Mouse (Mus musculus) adipose tissue, adult 10 weeks (tissue): ENCODE results near the gene Trim38. TPM values are rescaled to one million over a fixed set of nuclear protein-coding genes. Genes with fewer than 3 reads are reported as not detected.

Source experiments
- polyA plus RNA-seq: library from polyadenylated mRNA; stranded (reverse); fragments of 350-450 nt; fragmentation: Illumina TruSeq; extraction: RNeasy Lipid Tissue Mini Kit (QIAGEN cat#74804); gene quantifications from one replicate; pipeline ENCODE4 v1.2.3, GENCODE M21; 2014; ENCODE audit warnings: low read depth, low replicate concordance

The Trim38 gene
- polyA plus RNA-seq, result 0.15 TPM

GRCm38 (mm10) chr13:23769613-23770012 lies at the start of gene Trim38:
TSS of gene Trim38 (plus strand) at chr13:23769913.

DNA sequence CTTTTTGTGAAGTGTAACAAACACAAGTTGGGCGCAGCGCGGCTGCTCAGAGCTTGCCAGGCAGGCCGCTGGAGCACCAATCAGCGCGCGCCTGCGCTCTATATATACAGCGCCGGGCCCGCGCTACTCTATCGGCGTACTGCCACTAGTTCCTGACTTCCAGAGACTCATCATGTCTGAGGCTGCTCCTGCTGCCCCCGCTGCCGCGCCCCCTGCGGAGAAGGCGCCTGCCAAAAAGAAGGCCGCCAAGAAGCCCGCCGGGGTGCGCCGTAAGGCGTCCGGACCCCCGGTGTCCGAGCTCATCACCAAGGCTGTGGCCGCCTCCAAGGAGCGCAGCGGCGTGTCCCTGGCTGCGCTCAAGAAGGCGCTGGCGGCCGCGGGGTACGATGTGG lies 31.0 kb upstream of the Trim38 start, which contains the start of gene Hist1h1c:
Hist1h1c (plus strand) TSS at position 132 of the 392 bp plus-strand sequence.

DNA sequence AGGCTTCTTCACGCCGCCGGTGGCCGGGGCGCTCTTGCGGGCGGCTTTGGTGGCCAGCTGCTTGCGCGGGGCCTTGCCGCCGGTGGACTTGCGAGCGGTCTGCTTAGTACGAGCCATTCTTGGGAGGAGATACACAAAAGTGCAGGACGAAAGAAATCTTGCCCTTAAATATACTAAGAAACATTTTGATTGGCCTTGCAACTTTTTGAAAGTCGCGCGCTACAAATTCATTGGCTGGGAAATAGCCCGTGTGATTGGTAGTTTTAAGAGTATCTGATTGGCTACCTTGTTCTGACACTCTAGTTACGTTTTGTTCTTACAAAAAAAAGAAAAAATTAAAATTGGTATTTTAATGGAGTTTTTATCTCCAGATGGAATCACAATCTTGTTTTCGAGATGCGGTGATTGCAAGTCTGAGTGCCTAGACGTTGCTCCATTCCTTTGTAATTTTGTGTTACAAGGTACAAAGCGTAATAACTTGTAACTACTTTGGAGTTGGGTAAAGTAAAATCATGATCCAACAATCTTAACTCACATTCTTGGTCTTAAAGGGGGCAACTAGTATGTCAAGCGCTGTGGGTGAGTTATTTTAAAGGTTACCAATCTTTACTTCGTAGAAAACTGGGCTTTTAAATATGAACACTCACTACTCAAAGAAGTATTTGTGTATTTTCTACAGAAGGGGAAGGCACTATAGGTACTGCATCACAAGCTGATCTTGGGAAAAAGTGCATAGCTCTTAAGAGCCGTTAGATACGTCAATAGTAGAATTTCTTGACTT lies 24.1 kb upstream of the Trim38 start, which contains the start of gene Hist1h3c:
Hist1h3c (minus strand) TSS at position 222 of the 781 bp plus-strand sequence.

DNA sequence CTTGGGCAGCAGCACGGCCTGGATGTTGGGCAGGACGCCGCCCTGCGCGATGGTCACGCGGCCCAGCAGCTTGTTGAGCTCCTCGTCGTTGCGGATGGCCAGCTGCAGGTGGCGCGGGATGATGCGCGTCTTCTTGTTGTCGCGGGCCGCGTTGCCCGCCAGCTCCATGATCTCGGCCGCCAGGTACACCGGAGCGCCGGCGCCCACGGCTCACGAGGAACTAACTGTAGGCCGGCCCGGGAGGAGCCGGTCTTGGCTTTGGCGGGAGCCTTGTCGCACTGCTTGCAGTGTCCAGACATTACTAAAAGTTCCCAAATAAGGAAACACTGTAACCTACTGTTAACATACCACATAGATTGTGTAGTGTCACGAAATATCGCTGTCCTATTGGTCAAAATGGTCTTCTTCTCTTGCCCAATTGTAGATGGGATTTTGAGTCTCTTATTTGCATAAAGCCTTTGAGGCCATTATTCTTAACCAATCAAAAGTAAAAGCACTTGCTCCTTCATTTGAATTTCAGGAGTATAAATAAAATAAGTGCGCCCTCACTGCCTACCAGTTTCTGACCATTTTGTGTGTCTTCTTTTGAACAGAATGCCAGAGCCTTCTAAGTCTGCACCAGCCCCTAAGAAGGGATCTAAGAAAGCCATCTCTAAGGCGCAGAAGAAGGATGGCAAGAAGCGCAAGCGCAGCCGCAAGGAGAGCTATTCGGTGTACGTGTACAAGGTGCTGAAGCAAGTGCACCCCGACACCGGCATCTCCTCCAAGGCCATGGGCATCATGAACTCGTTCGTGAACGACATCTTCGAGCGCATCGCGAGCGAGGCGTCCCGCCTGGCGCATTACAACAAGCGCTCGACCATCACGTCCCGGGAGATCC lies 23.3 kb upstream of the Trim38 start, which contains the start of gene Hist1h2bb:
Hist1h2bb (plus strand) TSS at position 534 of the 880 bp plus-strand sequence.

GRCm38 (mm10) chr13:23750839-23751477 lies 18.8 kb upstream of the Trim38 start, which contains the start of gene Hist1h2ab:
TSS of gene Hist1h2ab (plus strand) at chr13:23751126.

DNA sequence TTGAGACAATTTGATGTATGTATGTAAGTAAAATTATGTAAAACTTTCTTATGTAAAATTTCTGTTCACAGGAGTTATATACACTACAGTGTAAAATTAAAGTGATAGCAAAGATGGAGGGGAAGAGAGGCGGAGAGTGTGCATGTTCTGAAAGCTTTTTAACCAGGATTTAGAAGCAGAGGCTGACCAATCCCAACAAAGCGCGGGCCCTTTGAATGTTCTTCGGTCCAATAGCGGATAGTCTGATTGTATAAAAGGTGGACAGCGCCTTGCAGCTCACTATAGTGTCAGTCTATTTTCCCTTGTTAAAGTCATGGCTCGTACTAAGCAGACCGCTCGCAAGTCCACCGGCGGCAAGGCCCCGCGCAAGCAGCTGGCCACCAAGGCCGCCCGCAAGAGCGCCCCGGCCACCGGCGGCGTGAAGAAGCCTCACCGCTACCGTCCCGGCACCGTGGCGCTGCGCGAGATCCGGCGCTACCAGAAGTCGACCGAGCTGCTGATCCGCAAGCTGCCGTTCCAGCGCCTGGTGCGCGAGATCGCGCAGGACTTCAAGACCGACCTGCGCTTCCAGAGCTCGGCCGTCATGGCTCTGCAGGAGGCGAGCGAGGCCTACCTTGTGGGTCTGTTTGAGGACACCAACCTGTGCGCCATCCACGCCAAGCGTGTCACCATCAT lies 17.5 kb upstream of the Trim38 start, which contains the start of gene Hist1h3b:
Hist1h3b (plus strand) TSS at position 201 of the 675 bp plus-strand sequence.

GRCm38 (mm10) chr13:23756790-23757189 lies 12.9 kb upstream of the Trim38 start, which contains the start of gene Hist1h4b:
TSS of gene Hist1h4b (plus strand) at chr13:23757013.

GRCm38 (mm10) chr13:23760972-23761864 lies 8.5 kb upstream of the Trim38 start, which contains the start of gene Hist1h4a:
TSS of gene Hist1h4a (minus strand) at chr13:23761230.

GRCm38 (mm10) chr13:23761871-23762821 lies 7.6 kb upstream of the Trim38 start, which contains the start of gene Hist1h3a:
TSS of gene Hist1h3a (minus strand) at chr13:23762386.

GRCm38 (mm10) chr13:23763586-23764323 lies 6.0 kb upstream of the Trim38 start, which contains the start of gene Hist1h1a:
TSS of gene Hist1h1a (plus strand) at chr13:23763666.

DNA sequence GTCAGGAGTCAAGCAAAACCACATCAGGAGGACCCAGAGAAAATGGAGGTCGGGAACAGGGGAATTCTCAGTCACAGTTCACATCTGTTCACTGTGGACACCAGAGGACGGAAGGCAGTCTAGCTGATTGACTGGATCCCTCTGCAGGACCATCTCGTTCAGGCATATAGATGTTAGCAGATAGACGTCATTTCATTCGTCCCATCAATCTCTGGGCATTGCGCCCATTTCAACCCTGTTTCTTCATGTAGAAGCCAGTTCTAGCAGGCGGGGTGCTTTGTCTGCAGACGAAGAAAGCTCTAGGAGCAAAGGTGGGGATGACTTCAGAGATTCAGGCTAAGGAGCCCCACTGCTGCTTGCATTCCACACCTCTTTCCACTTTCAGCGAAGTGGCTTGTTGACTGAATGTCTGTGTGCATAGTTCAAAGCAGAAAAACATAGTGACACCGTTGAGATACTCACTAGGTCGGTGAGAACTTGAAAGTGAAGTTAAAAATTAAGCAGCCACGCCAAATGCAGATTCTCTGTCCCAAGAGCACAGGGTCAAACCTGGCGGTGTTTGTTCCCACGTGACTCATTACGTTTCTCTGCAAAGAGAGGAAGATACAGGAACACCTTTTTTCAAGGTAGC lies 36.8 kb downstream of the Trim38 start, which contains the start of gene Slc17a2:
Slc17a2 (plus strand) TSS at position 572 of the 631 bp plus-strand sequence.

DNA sequence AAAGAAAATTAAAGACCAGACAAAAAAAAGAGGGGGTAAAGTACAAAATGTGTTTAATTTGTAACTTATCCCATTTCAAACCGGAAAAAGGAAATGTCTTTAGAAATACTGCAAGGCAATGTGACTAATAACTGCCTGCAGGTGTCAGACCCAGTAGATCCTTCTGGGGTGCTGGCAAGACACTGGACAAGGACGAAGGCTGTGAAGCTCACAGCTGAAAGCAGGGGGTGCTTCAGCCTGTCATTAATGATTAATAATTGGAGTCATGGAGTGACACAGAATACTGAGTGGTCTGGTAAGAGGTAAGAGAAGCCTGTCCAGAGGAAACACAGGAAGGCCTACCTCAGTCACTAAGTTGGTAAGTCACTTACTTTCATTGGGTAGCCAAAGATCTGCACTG lies 69.6 kb downstream of the Trim38 start, which contains the start of gene Slc17a3:
Slc17a3 (plus strand) TSS at position 127 of the 400 bp plus-strand sequence.

Other genes starting within 250 kb of the Trim38 start
- gene Hist1h4h, start 238.9 kb upstream of the Trim38 start, polyA plus RNA-seq, result 24.5 TPM
- not detected for gene Hist1h2af, start 236.0 kb upstream of the Trim38 start, polyA plus RNA-seq
- not detected for gene Hist1h3g, start 234.5 kb upstream of the Trim38 start, polyA plus RNA-seq
- 0.24 TPM for gene Hist1h2bh, start 226.5 kb upstream of the Trim38 start, polyA plus RNA-seq
- gene Hist1h3f, start 225.9 kb upstream of the Trim38 start, polyA plus RNA-seq, result not detected
- not detected for gene Hist1h4f, start 218.3 kb upstream of the Trim38 start, polyA plus RNA-seq
- gene Hist1h1d, start 216.7 kb upstream of the Trim38 start, polyA plus RNA-seq, result 0.16 TPM
- gene Hist1h3e, start 207.5 kb upstream of the Trim38 start, polyA plus RNA-seq, result 0.67 TPM
- not detected for gene Hist1h2ae, start 198.7 kb upstream of the Trim38 start, polyA plus RNA-seq
- gene Hist1h2bg, start 198.5 kb upstream of the Trim38 start, polyA plus RNA-seq, result 3.0 TPM
- gene Hist1h2bf, start 195.7 kb upstream of the Trim38 start, polyA plus RNA-seq, result not detected
- gene Hist1h2ad, start 195.5 kb upstream of the Trim38 start, polyA plus RNA-seq, result not detected
- 0.92 TPM for gene Hist1h3d, start 194.2 kb upstream of the Trim38 start, polyA plus RNA-seq
- 0.56 TPM for gene Hist1h4d, start 188.3 kb upstream of the Trim38 start, polyA plus RNA-seq
- gene Hist1h2be, start 148.8 kb upstream of the Trim38 start, polyA plus RNA-seq, result 7.3 TPM
- gene Hist1h1e, start 147.4 kb upstream of the Trim38 start, polyA plus RNA-seq, result 3.9 TPM
- 0.42 TPM for gene Hist1h2ac, start 86.0 kb upstream of the Trim38 start, polyA plus RNA-seq
- 128 TPM for gene Hist1h2bc, start 85.7 kb upstream of the Trim38 start, polyA plus RNA-seq
- not detected for gene Hist1h1t, start 74.1 kb upstream of the Trim38 start, polyA plus RNA-seq
- 0.73 TPM for gene Hist1h4c, start 71.5 kb upstream of the Trim38 start, polyA plus RNA-seq
- gene Hfe, start 59.1 kb upstream of the Trim38 start, polyA plus RNA-seq, result 35.7 TPM
- gene Hist1h1c, start 31.1 kb upstream of the Trim38 start, polyA plus RNA-seq, result 73.4 TPM
- gene Hist1h3c, start 24.3 kb upstream of the Trim38 start, polyA plus RNA-seq, result not detected
- gene Hist1h2bb, start 23.2 kb upstream of the Trim38 start, polyA plus RNA-seq, result not detected
- not detected for gene Hist1h2ab, start 18.8 kb upstream of the Trim38 start, polyA plus RNA-seq
- not detected for gene Hist1h3b, start 17.6 kb upstream of the Trim38 start, polyA plus RNA-seq
- not detected for gene Hist1h4b, start 12.9 kb upstream of the Trim38 start, polyA plus RNA-seq
- 2.5 TPM for gene Hist1h4a, start 8.7 kb upstream of the Trim38 start, polyA plus RNA-seq
- not detected for gene Hist1h3a, start 7.5 kb upstream of the Trim38 start, polyA plus RNA-seq
- not detected for gene Hist1h1a, start 6.2 kb upstream of the Trim38 start, polyA plus RNA-seq
- gene Slc17a2, start 37.1 kb downstream of the Trim38 start, polyA plus RNA-seq, result not detected
- not detected for gene Slc17a3, start 69.5 kb downstream of the Trim38 start, polyA plus RNA-seq
- 0.35 TPM for gene Slc17a1, start 97.8 kb downstream of the Trim38 start, polyA plus RNA-seq
- not detected for gene Slc17a4, start 145.1 kb downstream of the Trim38 start, polyA plus RNA-seq
- not detected for gene Hist1h2ba, start 164.2 kb downstream of the Trim38 start, polyA plus RNA-seq
- gene Hist1h2aa, start 164.5 kb downstream of the Trim38 start, polyA plus RNA-seq, result not detected
- 0.69 TPM for gene Scgn, start 221.3 kb downstream of the Trim38 start, polyA plus RNA-seq